Mouse (Mus musculus) intestine, postnatal 0 days (tissue): Measurements from ENCODE around the gene Srrt. TPM values are rescaled to one million over a fixed set of nuclear protein-coding genes. Genes with fewer than 3 reads are reported as not detected.

ENCODE experiments used
- ATAC-seq: fragments of 200-750 bp; cut with Nextera tagmentation; 2 replicates; pipeline ENCODE4 v1.8.0; 2017; ENCODE audit warnings: mild to moderate bottlenecking, moderate TSS enrichment, moderate library complexity
- H3K27ac ChIP-seq: fragments of 300-500 bp; sonication (generic); 2 replicates; pipeline ENCODE4 v1.5.1; 2014; ENCODE audit warnings: mild to moderate bottlenecking, low read depth, low read length, moderate library complexity
- H3K27me3 ChIP-seq: fragments of 300-500 bp; sonication (generic); replicated peaks from 2 replicates; pipeline ENCODE4 v1.6.1; 2014; ENCODE audit warnings: low read length, mixed read lengths; ENCODE audit not compliant: control insufficient read depth, insufficient read depth
- H3K36me3 ChIP-seq: fragments of 300-500 bp; sonication (generic); 2 replicates; pipeline ENCODE4 v1.6.1; 2014; ENCODE audit warnings: mild to moderate bottlenecking, moderate library complexity; ENCODE audit not compliant: control insufficient read depth, insufficient read depth
- H3K4me1 ChIP-seq: fragments of 300-500 bp; sonication (generic); replicated peaks from 2 replicates; pipeline ENCODE4 v1.6.1; 2014; ENCODE audit warnings: antibody characterized with exemption, low read length, mixed read lengths; ENCODE audit not compliant: control insufficient read depth, insufficient read depth
- H3K4me2 ChIP-seq: fragments of 300-500 bp; sonication (generic); replicated peaks from 2 replicates; pipeline ENCODE4 v1.6.1; 2014; ENCODE audit warnings: low read depth, mild to moderate bottlenecking, moderate library complexity
- H3K4me3 ChIP-seq: fragments of 300-500 bp; sonication (generic); 2 replicates; pipeline ENCODE4 v1.5.1; 2014; ENCODE audit warnings: low read depth, low read length
- H3K9ac ChIP-seq: fragments of 300-500 bp; sonication (generic); 2 replicates; pipeline ENCODE4 v1.6.1; 2014; ENCODE audit warnings: mild to moderate bottlenecking, low read depth, low read length
- H3K9me3 ChIP-seq: fragments of 300-500 bp; sonication (generic); 2 replicates; pipeline ENCODE4 v1.6.1; 2016; ENCODE audit warnings: mixed run types; ENCODE audit not compliant: control insufficient read depth
- CTCF ChIP-seq: sonication (generic); IDR thresholded peaks from 2 replicates; pipeline ENCODE4 v1.5.1; 2016; ENCODE audit warnings: low read depth, mild to moderate bottlenecking, control low read depth, antibody characterized with exemption, moderate library complexity
- WGBS: fragments of 180-500 bp; shearing (Covaris S2); extraction: QIAGEN DNeasy Blood & Tissue Kit; methylation state at CpG from one replicate; pipeline ENCODE4 v1.1.7; 2014; 5-methylcytosine and 5-hydroxymethylcytosine counted together
- polyA plus RNA-seq: library from polyadenylated mRNA; unstranded; fragments of >200 nt; fragmentation: Nextera tagmentation; extraction: Ambion mirVana; gene quantifications from 2 replicates; pipeline ENCODE4 v1.2.1, GENCODE M21; 2015

Srrt gene
- polyA plus RNA-seq, 1 experiment from 2014 or later, result 31.3 TPM

GRCm38 (mm10) chr5:137333512-137334174 is 26.2 kb upstream of the Srrt start, which contains the start of gene Slc12a9:
Gene Slc12a9, minus strand, starts transcription at chr5:137333597.
- peak; percentile 87 for TF ChIP-seq CTCF
- peak within 1 kb of the TSS; percentile 77 for H3K4me3 ChIP-seq
- WGBS, result under 1% methylated on average over 44 of the region's 44 CpGs
- H3K27ac ChIP-seq, result peak within 1 kb of the TSS; percentile 57
- peak; percentile 86 for ATAC-seq
- H3K4me1 ChIP-seq, result peaks cover 3% of the 10 kb centered on the region; the same call in 1 of the 2 replicates
- peak within 1 kb of the TSS; percentile 95 for H3K4me2 ChIP-seq
- H3K9ac ChIP-seq, result peak within 1 kb of the TSS; percentile 77
- no peaks in the 10 kb centered on the region for H3K27me3 ChIP-seq
- no peaks in the 10 kb centered on the region for H3K9me3 ChIP-seq
- no peaks in the 10 kb centered on the region; the same call in 1 of the 2 replicates for H3K36me3 ChIP-seq

- WGBS, result 14% methylated on average over 15 of the region's 15 CpGs
- peak overlapping the region; percentile 57 for H3K27ac ChIP-seq
- H3K27me3 ChIP-seq, result no peaks in the 10 kb centered on the region
- peak overlapping the region; percentile 77 for H3K4me3 ChIP-seq
- H3K36me3 ChIP-seq, result peaks cover 5% of the 10 kb centered on the region
- H3K4me2 ChIP-seq, result peak overlapping the region; percentile 95
- peak overlapping the region; percentile 77 for H3K9ac ChIP-seq
- no peak for ATAC-seq
- no peaks in the 10 kb centered on the region for H3K9me3 ChIP-seq
- TF ChIP-seq CTCF, result no peak
- peaks cover 3% of the 10 kb centered on the region; the same call in 1 of the 2 replicates for H3K4me1 ChIP-seq
Observed at GRCm38 (mm10) chr5:137332857-137333511, 25.5 kb upstream of the Srrt start.

DNA sequence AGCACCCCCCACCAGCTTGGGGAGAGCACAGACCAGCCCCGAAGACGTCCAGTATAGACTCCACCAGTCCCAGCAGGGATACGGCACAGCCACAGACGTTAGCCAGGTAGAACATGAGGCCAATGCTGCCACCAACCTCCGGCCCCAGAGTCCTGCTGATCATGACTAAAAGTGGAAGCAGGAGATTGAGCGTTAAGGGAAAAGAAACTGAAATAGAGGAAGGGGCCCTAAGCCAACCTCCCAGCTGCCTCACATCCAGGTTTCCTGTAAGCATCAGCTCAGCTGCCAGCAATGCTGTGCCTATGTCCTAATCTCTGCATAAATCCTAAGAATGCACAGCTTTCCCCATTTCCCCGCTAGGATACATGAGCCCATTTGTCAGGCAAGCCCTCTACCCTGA is 23.4 kb upstream of the Srrt start:
- Histone ChIP-seq H3K4me2 (no peak overlapping the region), H3K4me1 (peaks cover 3% of the 10 kb centered on the region; the same call in 1 of the 2 replicates), H3K4me3 (no peak overlapping the region), H3K27me3 (no peaks in the 10 kb centered on the region), H3K9me3 (no peaks in the 10 kb centered on the region), H3K27ac (no peak overlapping the region), H3K9ac (no peak overlapping the region), H3K36me3 (peaks cover 22% of the 10 kb centered on the region)
- 85% methylated on average over 7 of the region's 7 CpGs for WGBS
- no peak for TF ChIP-seq CTCF
- ATAC-seq, result no peak

DNA sequence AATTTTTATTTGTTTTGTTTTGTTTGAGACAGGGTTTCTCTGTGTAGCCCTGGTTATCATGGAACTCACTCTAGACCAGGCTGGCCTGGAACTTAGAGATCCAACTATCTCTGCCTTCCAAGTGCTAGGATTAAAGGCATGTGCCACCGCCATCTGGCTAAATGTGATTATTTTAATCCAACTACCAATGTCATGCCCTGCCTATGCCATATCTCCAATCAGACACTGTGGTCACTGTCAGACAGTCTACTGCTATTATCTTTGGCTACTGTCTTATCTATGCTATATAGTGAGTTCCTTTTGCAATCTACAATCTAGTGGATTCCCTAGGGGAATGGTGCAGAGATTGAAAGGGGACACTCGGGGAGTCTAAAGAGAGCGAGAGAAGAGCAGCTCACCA is 13.5 kb upstream of the Srrt start:
- no peak for TF ChIP-seq CTCF
- Histone ChIP-seq H3K4me2 (no peak overlapping the region), H3K4me3 (no peak overlapping the region), H3K27ac (no peak overlapping the region), H3K9me3 (no peaks in the 10 kb centered on the region), H3K36me3 (peaks cover 16% of the 10 kb centered on the region), H3K4me1 (peaks cover 7% of the 10 kb centered on the region; the same call in 1 of the 2 replicates), H3K9ac (no peak overlapping the region), H3K27me3 (no peaks in the 10 kb centered on the region)
- ATAC-seq, result no peak
- 84% methylated on average over 3 of the region's 3 CpGs for WGBS

- H3K27ac ChIP-seq, result no peak overlapping the region
- ATAC-seq, result peak; percentile 64
- peaks cover 24% of the 10 kb centered on the region for H3K4me1 ChIP-seq
- no peak overlapping the region for H3K9ac ChIP-seq
- TF ChIP-seq CTCF, result no peak; the same call in 1 of the 2 replicates
- no peaks in the 10 kb centered on the region for H3K9me3 ChIP-seq
- 58% methylated on average over 1 of the region's 1 CpGs for WGBS
- H3K4me2 ChIP-seq, result 0 out of 2 replicates have a peak overlapping the region, but pooled peaks have one; percentile 21
- no peak overlapping the region for H3K4me3 ChIP-seq
- H3K27me3 ChIP-seq, result no peaks in the 10 kb centered on the region
- 0 out of 2 replicates have a peak, but pooled peaks cover 8% of the 10 kb centered on the region for H3K36me3 ChIP-seq
Observed at GRCm38 (mm10) chr5:137318570-137318969, 11.1 kb upstream of the Srrt start.

GRCm38 (mm10) chr5:137317361-137317760 is 9.9 kb upstream of the Srrt start:
- H3K27ac ChIP-seq, result no peak overlapping the region
- no peaks in the 10 kb centered on the region for H3K9me3 ChIP-seq
- no peaks in the 10 kb centered on the region for H3K36me3 ChIP-seq
- TF ChIP-seq CTCF, result no peak
- peaks cover 29% of the 10 kb centered on the region for H3K4me1 ChIP-seq
- H3K27me3 ChIP-seq, result no peaks in the 10 kb centered on the region
- H3K4me3 ChIP-seq, result no peak overlapping the region
- H3K4me2 ChIP-seq, result no peak overlapping the region
- no peak overlapping the region for H3K9ac ChIP-seq
- ATAC-seq, result no peak
- WGBS, result 56% methylated on average over 8 of the region's 8 CpGs
